Mouse (Mus musculus) myocyte (in vitro differentiated cells): Measurements from ENCODE around the gene Atrip.

ENCODE experiments used
- CEBPB ChIP-seq: IDR thresholded peaks from 2 replicates; pipeline ENCODE4 v1.6.1; 2011; ENCODE audit warnings: mild to moderate bottlenecking, moderate library complexity; ENCODE audit not compliant: poor library complexity, insufficient read depth, severe bottlenecking
- E2F4 ChIP-seq: IDR thresholded peaks from one replicate; pipeline ENCODE4 v1.6.1; 2011; ENCODE audit warnings: mild to moderate bottlenecking, control low read depth, moderate library complexity; ENCODE audit not compliant: insufficient read depth
- MAX ChIP-seq: IDR thresholded peaks from one replicate; pipeline ENCODE4 v1.6.1; 2011; ENCODE audit warnings: low read depth, mild to moderate bottlenecking, control low read depth
- MYOD1 ChIP-seq, 3 experiments: IDR thresholded peaks; one replicate each; pipeline ENCODE4 v1.6.1; 2011; ENCODE audit warnings: control low read depth in 2 of 3, low read depth in 2 of 3, mild to moderate bottlenecking in 2 of 3, moderate library complexity in 1 of 3; ENCODE audit not compliant: insufficient read length in 2 of 3, control insufficient read depth in 1 of 3
- MYOG ChIP-seq, 3 experiments: IDR thresholded peaks; one replicate each; pipeline ENCODE4 v1.6.1; 2011; ENCODE audit warnings: control low read depth in 2 of 3, low read depth in 2 of 3, mild to moderate bottlenecking in 2 of 3; ENCODE audit not compliant: insufficient read length in 2 of 3, control insufficient read depth in 1 of 3, insufficient read depth in 1 of 3
- POLR2A ChIP-seq: IDR thresholded peaks from one replicate; pipeline ENCODE4 v1.6.1; 2011; ENCODE audit warnings: low read depth, mild to moderate bottlenecking, control low read depth, moderate library complexity; ENCODE audit not compliant: insufficient read length
- TCF12 ChIP-seq: IDR thresholded peaks from one replicate; pipeline ENCODE4 v1.6.1; 2011; ENCODE audit warnings: mild to moderate bottlenecking, control low read depth; ENCODE audit not compliant: poor library complexity, insufficient read depth, severe bottlenecking
- TCF3 ChIP-seq: IDR thresholded peaks from one replicate; pipeline ENCODE4 v1.6.1; 2011; ENCODE audit warnings: low read depth, control low read depth; ENCODE audit not compliant: insufficient read length
- USF1 ChIP-seq: IDR thresholded peaks from one replicate; pipeline ENCODE4 v1.6.1; 2011; ENCODE audit warnings: low read depth, mild to moderate bottlenecking, control low read depth, moderate library complexity

DNA sequence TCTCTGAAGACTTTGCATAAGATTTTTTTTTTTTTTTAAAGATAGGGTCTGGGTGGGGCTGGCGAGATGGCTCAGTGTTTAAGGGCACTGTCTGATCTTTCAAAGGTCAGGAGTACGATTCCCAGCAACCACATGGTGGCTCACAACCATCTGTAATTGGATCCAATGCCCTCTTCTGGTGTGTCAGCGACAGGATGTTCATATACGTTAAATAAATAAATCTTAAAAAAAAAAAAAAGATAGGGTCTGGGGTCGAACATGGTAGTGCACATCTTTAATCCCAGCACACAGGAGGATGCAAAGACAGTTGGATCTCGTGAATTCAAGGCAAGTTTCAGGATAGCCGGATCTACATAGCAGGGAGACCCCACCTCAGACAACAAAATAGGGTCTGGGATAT is 24.6 kb downstream of the Atrip start:
- no peak for TF ChIP-seq POLR2A
- TF ChIP-seq TCF12 = no peak
- no peak for TF ChIP-seq MAX
- no peak for TF ChIP-seq E2F4
- TF ChIP-seq USF1 = no peak
- no peak for TF ChIP-seq MYOD1 (IDR thresholded peaks at IDR 0.05; ENCODE audit: control insufficient read depth in 1 of 3, insufficient read length in 2 of 3, low read depth in 2 of 3)
- TF ChIP-seq TCF3 = no peak
- no peak for TF ChIP-seq CEBPB
- no peak for TF ChIP-seq MYOG (IDR thresholded peaks at IDR 0.05; ENCODE audit: control insufficient read depth in 1 of 3, insufficient read depth in 1 of 3, insufficient read length in 2 of 3, low read depth in 2 of 3)
